In the genomic region with DNA sequence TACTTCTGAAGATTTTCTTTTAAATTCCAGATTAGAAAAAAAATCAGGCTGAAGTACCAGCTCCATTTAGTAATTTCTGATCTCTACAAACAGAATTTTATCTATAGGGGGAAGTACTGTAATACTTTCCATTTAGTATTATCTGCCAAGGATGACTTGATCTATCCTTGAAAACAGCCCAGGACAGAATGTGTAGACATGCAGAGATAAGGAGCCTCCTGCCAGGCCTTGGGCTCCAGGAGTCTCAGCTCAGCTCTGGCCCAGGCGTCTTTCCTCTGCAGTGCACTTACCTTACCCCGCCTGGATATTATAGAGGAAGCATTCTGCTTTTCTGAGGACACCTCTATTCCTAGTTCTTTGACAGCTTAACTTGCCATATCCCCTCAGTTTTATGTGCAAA, we compare ENCODE assay signal across 21 mouse cellular contexts. TPM values are rescaled to one million over a fixed set of nuclear protein-coding genes. Genes with fewer than 3 reads are reported as not detected.
DNase-seq lines count a peak whose midpoint lies in the region; ATAC-seq and TF ChIP-seq lines count a peak whose summit lies in the region.
"Had no signal": no experiment of that assay in that cellular context is flagged by ENCODE, and none has a peak within 500 bp of the region (broad histone marks: within the 10 kb centered on the region; RNA-seq: fewer than 3 reads in every experiment).

No protein-coding gene starts in this region.

- no peak for TF ChIP-seq POLR2A in spleen, adult 2 months (IDR thresholded peaks at IDR 0.05; ENCODE audit: low read depth, low read length)

- peak overlapping the region; percentile 42; the same call in 1 of the 2 replicates for H3K27ac ChIP-seq in heart, embryonic 15.5 days
- peak overlapping the region; percentile 46 for H3K27ac ChIP-seq in spleen, adult 2 months (ENCODE audit: insufficient read depth, low read length)
- H3K27ac ChIP-seq: forebrain, embryonic 15.5 days; hindbrain, embryonic 14.5 days; intestine, embryonic 15.5 days; limb, embryonic 10.5 days had no signal

- ATAC-seq in heart, embryonic 15.5 days (replicated peaks; ENCODE audit: insufficient number of reproducible peaks, insufficient read depth, low FRiP score, low read depth): no peak
- peak; percentile 65 for ATAC-seq in megakaryocyte-erythroid progenitor cell, adult 5-6 weeks (replicated peaks; ENCODE audit: low FRiP score, low TSS enrichment, poor library complexity, severe bottlenecking)
- ATAC-seq in inflammation-experienced regulatory T-cells, adult 6 months: no peak
- ATAC-seq: activated CD4-positive, CD25-positive, alpha-beta regulatory T cell, adult 4 months; CD4-positive, CD25-positive, alpha-beta regulatory T cell, adult 4 months; forebrain, embryonic 15.5 days; intestine, embryonic 15.5 days had no signal

- H3K4me2 ChIP-seq in heart, embryonic 15.5 days: no peak overlapping the region
- H3K4me2 ChIP-seq: forebrain, embryonic 15.5 days; hindbrain, embryonic 14.5 days; intestine, embryonic 15.5 days had no signal

- H3K9me3 ChIP-seq in heart, embryonic 15.5 days (replicated peaks): no peaks in the 10 kb centered on the region
- H3K9me3 ChIP-seq: forebrain, embryonic 15.5 days; intestine, embryonic 15.5 days; limb, embryonic 10.5 days had no signal

- no peak for TF ChIP-seq CTCF in spleen, adult 2 months (IDR thresholded peaks at IDR 0.05; ENCODE audit: extremely low read depth, insufficient read depth, insufficient read length, insufficient replicate concordance)

- H3K4me1 ChIP-seq in heart, embryonic 15.5 days (replicated peaks): peaks cover 44% of the 10 kb centered on the region
- H3K4me1 ChIP-seq in spleen, adult 2 months (ENCODE audit: control insufficient read depth, insufficient read depth, insufficient read length): peaks cover 9% of the 10 kb centered on the region; the same call in 1 of the 2 replicates
- H3K4me1 ChIP-seq: intestine, embryonic 15.5 days had no signal

- intact Hi-C loops in heart, postnatal 36 days (cut with DNase I): no loop called here

- no peaks in the 10 kb centered on the region for H3K36me3 ChIP-seq in heart, embryonic 15.5 days
- no peaks in the 10 kb centered on the region; the same call in 1 of the 2 replicates for H3K36me3 ChIP-seq in spleen, adult 2 months (ENCODE audit: control insufficient read depth, insufficient read depth, low read length)
- H3K36me3 ChIP-seq: forebrain, embryonic 15.5 days; intestine, embryonic 15.5 days; limb, embryonic 10.5 days had no signal

- no peaks in the 10 kb centered on the region for H3K27me3 ChIP-seq in heart, embryonic 15.5 days
- H3K27me3 ChIP-seq in spleen, adult 2 months (ENCODE audit: control insufficient read depth, insufficient read depth, low read length): no peaks in the 10 kb centered on the region
- H3K27me3 ChIP-seq: forebrain, embryonic 15.5 days; intestine, embryonic 15.5 days had no signal

- 51% methylated on average over 2 of the region's 2 CpGs for WGBS in heart, embryonic 15.5 days
- 82% methylated on average over 2 of the region's 2 CpGs for WGBS in spleen, adult 2 months

- no peak overlapping the region for H3K9ac ChIP-seq in heart, embryonic 15.5 days
- H3K9ac ChIP-seq: forebrain, embryonic 15.5 days; hindbrain, embryonic 14.5 days; intestine, embryonic 15.5 days had no signal

- H3K4me3 ChIP-seq in heart, embryonic 15.5 days: no peak overlapping the region
- H3K4me3 ChIP-seq in spleen, adult 2 months (ENCODE audit: extremely low read depth, insufficient read depth, insufficient read length): no peak overlapping the region
- H3K4me3 ChIP-seq: forebrain, embryonic 15.5 days; intestine, embryonic 15.5 days; limb, embryonic 10.5 days had no signal

- DNase-seq in adrenal gland, adult 2 months: peak; percentile 19
- no peak for DNase-seq in adrenal gland, adult 8-10 months
- no peak for DNase-seq in heart, postnatal 36 days
- no peak for DNase-seq in spleen, adult 2 months (ENCODE audit: low read depth in 1 of 2, low spot score in 2 of 2)
- no peak for DNase-seq in spleen, postnatal 4 days (ENCODE audit: low spot score in 2 of 2)
- DNase-seq: cerebellum, postnatal 10 days; embryo, embryonic 11 days; heart, postnatal 14 days; kidney, adult 9 months; kidney, postnatal 25 days; lung, adult 18-20 months; right cerebral cortex, adult 18-20 months had no signal

RNA-seq across cellular contexts. Expression of a gene that starts 59.4 kb away (rescaled TPM):
- 10 to 100 TPM; 23.8 to 58.6 TPM for total RNA-seq in adrenal gland, adult 2 months (2021)
- 14.3 and 23.3 TPM in 2 replicates for polyA plus RNA-seq in adrenal gland, adult 2 months (2012; rRNA removed)
- 10 to 100 TPM; 40.6 to 83.3 (median 62.7) TPM for total RNA-seq in adrenal gland, adult 8-10 months (2022)
- 88.9 and 98.0 TPM in 2 replicates for polyA plus RNA-seq in heart, embryonic 15.5 days (2015; fragmentation: Nextera tagmentation; extraction: Ambion mirVana)
- total RNA-seq in heart, postnatal 36 days (2021): 10 to 100 TPM; 57.7 to 73.6 TPM
- 59.4 and 99.8 TPM in 2 replicates for polyA plus RNA-seq in spleen, adult 2 months (2012; rRNA removed)
- 29.5 and 36.6 TPM in 2 replicates for total RNA-seq in megakaryocyte-erythroid progenitor cell, adult 5-6 weeks (2014; fragmentation: Nextera tagmentation)
- total RNA-seq in megakaryocyte-erythroid progenitor cell, adult 5-6 weeks (2017): 60.0 and 141 TPM in 2 replicates
- 1 to 10 TPM in 2 of 3 experiments, under 1 TPM in 1; 0.60 to 6.2 (median 4.6) TPM for polyA plus RNA-seq in inflammation-experienced regulatory T-cells, adult 6 months (2017; shearing (Covaris generic))
